Mouse (Mus musculus): ENCODE measurements at regions not wholly inside any gene's neighbourhood (a gene's known extent, or its start where the extent isn't known, plus 50 kb on each side); places are given as distances from the start of the nearest gene placed in this dataset.

- no peaks in the 10 kb centered on the region for H3K9me3 ChIP-seq (replicated peaks)
- no peaks in the 10 kb centered on the region for H3K36me3 ChIP-seq (replicated peaks)
- no peaks in the 10 kb centered on the region for H3K4me1 ChIP-seq (replicated peaks)
- no peaks in the 10 kb centered on the region for H3K27me3 ChIP-seq
- no peak overlapping the region for H3K4me2 ChIP-seq
- no peak overlapping the region for H3K9ac ChIP-seq
- no peak overlapping the region for H3K4me3 ChIP-seq (replicated peaks)
- H3K27ac ChIP-seq (replicated peaks) = no peak overlapping the region
- 68% methylated on average over 13 of the region's 13 CpGs for whole genome bisulfite sequencing (ENCODE audit: insufficient replicate concordance)
- no peak for ATAC-seq (ENCODE audit: insufficient read depth)
Measured at GRCm38 (mm10) chr11:19433680-19434619, 415.2 kb upstream of the Meis1 start.

GRCm38 (mm10) chr11:19438385-19438784 lies 419.6 kb upstream of the Meis1 start:
- WGBS (ENCODE audit: insufficient replicate concordance) = 55% methylated on average over 5 of the region's 5 CpGs
- ATAC-seq (ENCODE audit: insufficient read depth) = no peak
- Histone ChIP-seq H3K9ac (no peak overlapping the region), H3K9me3 (replicated peaks) (no peaks in the 10 kb centered on the region), H3K4me1 (replicated peaks) (no peaks in the 10 kb centered on the region), H3K4me2 (no peak overlapping the region), H3K4me3 (replicated peaks) (no peak overlapping the region), H3K27me3 (no peaks in the 10 kb centered on the region), H3K27ac (replicated peaks) (no peak overlapping the region), H3K36me3 (replicated peaks) (no peaks in the 10 kb centered on the region)

- H3K27me3 ChIP-seq = no peaks in the 10 kb centered on the region
- H3K9ac ChIP-seq = no peak overlapping the region
- H3K27ac ChIP-seq (replicated peaks) = no peak overlapping the region
- no peaks in the 10 kb centered on the region for H3K36me3 ChIP-seq (replicated peaks)
- no peaks in the 10 kb centered on the region for H3K9me3 ChIP-seq (replicated peaks)
- H3K4me3 ChIP-seq (replicated peaks) = no peak overlapping the region
- no peaks in the 10 kb centered on the region for H3K4me1 ChIP-seq (replicated peaks)
- no peak overlapping the region for H3K4me2 ChIP-seq
- ATAC-seq (ENCODE audit: insufficient read depth) = no peak
- WGBS (ENCODE audit: insufficient replicate concordance) = 58% methylated on average over 4 of the region's 4 CpGs
Measured at GRCm38 (mm10) chr11:19441936-19442335, 423.2 kb upstream of the Meis1 start.

- H3K4me1 ChIP-seq (replicated peaks) = no peaks in the 10 kb centered on the region
- no peak overlapping the region for H3K27ac ChIP-seq (replicated peaks)
- no peak for ATAC-seq (ENCODE audit: insufficient read depth)
- H3K4me2 ChIP-seq = no peak overlapping the region
- H3K4me3 ChIP-seq (replicated peaks) = no peak overlapping the region
- H3K36me3 ChIP-seq (replicated peaks) = no peaks in the 10 kb centered on the region
- no peak overlapping the region for H3K9ac ChIP-seq
- no peaks in the 10 kb centered on the region for H3K27me3 ChIP-seq
- WGBS (ENCODE audit: insufficient replicate concordance) = 68% methylated on average over 12 of the region's 12 CpGs
- no peaks in the 10 kb centered on the region for H3K9me3 ChIP-seq (replicated peaks)
Measured at GRCm38 (mm10) chr11:19455391-19456290, 436.9 kb upstream of the Meis1 start.

GRCm38 (mm10) chr11:19456577-19456976 lies 437.8 kb upstream of the Meis1 start:
- no peak overlapping the region for H3K4me3 ChIP-seq (replicated peaks)
- H3K4me1 ChIP-seq (replicated peaks) = no peaks in the 10 kb centered on the region
- no peaks in the 10 kb centered on the region for H3K9me3 ChIP-seq (replicated peaks)
- no peaks in the 10 kb centered on the region for H3K36me3 ChIP-seq (replicated peaks)
- no peak overlapping the region for H3K27ac ChIP-seq (replicated peaks)
- no peak overlapping the region for H3K9ac ChIP-seq
- no peak for ATAC-seq (ENCODE audit: insufficient read depth)
- H3K27me3 ChIP-seq = no peaks in the 10 kb centered on the region
- 29% methylated on average over 1 of the region's 1 CpGs for WGBS (ENCODE audit: insufficient replicate concordance)
- H3K4me2 ChIP-seq = no peak overlapping the region

GRCm38 (mm10) chr11:19463730-19464358 lies 445.1 kb upstream of the Meis1 start:
- no peak overlapping the region for H3K4me3 ChIP-seq (replicated peaks)
- ATAC-seq (ENCODE audit: insufficient read depth) = no peak
- no peak overlapping the region for H3K4me2 ChIP-seq
- H3K36me3 ChIP-seq (replicated peaks) = no peaks in the 10 kb centered on the region
- H3K9me3 ChIP-seq (replicated peaks) = no peaks in the 10 kb centered on the region
- no peaks in the 10 kb centered on the region for H3K4me1 ChIP-seq (replicated peaks)
- 52% methylated on average over 6 of the region's 6 CpGs for WGBS (ENCODE audit: insufficient replicate concordance)
- H3K9ac ChIP-seq = no peak overlapping the region
- no peak overlapping the region for H3K27ac ChIP-seq (replicated peaks)
- H3K27me3 ChIP-seq = no peaks in the 10 kb centered on the region

- Histone ChIP-seq H3K9ac (no peak overlapping the region), H3K4me2 (no peak overlapping the region), H3K27ac (replicated peaks) (no peak overlapping the region), H3K4me3 (replicated peaks) (no peak overlapping the region), H3K27me3 (no peaks in the 10 kb centered on the region), H3K36me3 (replicated peaks) (no peaks in the 10 kb centered on the region), H3K4me1 (replicated peaks) (no peaks in the 10 kb centered on the region), H3K9me3 (replicated peaks) (no peaks in the 10 kb centered on the region)
- WGBS (ENCODE audit: insufficient replicate concordance) = 61% methylated on average over 3 of the region's 3 CpGs
- no peak for ATAC-seq (ENCODE audit: insufficient read depth)
Measured at GRCm38 (mm10) chr11:19468373-19468772, 449.6 kb upstream of the Meis1 start.

GRCm38 (mm10) chr11:19468803-19469202 lies 450.0 kb upstream of the Meis1 start:
- ATAC-seq (ENCODE audit: insufficient read depth) = no peak
- no peak overlapping the region for H3K4me3 ChIP-seq (replicated peaks)
- no peak overlapping the region for H3K9ac ChIP-seq
- H3K4me2 ChIP-seq = no peak overlapping the region
- H3K4me1 ChIP-seq (replicated peaks) = no peaks in the 10 kb centered on the region
- H3K36me3 ChIP-seq (replicated peaks) = no peaks in the 10 kb centered on the region
- no peaks in the 10 kb centered on the region for H3K27me3 ChIP-seq
- no peak overlapping the region for H3K27ac ChIP-seq (replicated peaks)
- WGBS (ENCODE audit: insufficient replicate concordance) = 67% methylated on average over 3 of the region's 3 CpGs
- H3K9me3 ChIP-seq (replicated peaks) = no peaks in the 10 kb centered on the region

GRCm38 (mm10) chr11:19470648-19471341 lies 452.0 kb upstream of the Meis1 start:
- H3K36me3 ChIP-seq (replicated peaks) = no peaks in the 10 kb centered on the region
- ATAC-seq (ENCODE audit: insufficient read depth) = no peak
- 56% methylated on average over 5 of the region's 5 CpGs for WGBS (ENCODE audit: insufficient replicate concordance)

GRCm38 (mm10) chr11:19475068-19475786 lies 448.9 kb upstream of the Spred2 start:
- H3K4me2 ChIP-seq = no peak overlapping the region

More at GRCm38 (mm10) chr11:19470648-19471341, 452.0 kb upstream of the Meis1 start:
- H3K4me2 ChIP-seq = no peak overlapping the region
- no peak overlapping the region for H3K4me3 ChIP-seq (replicated peaks)
- no peak overlapping the region for H3K27ac ChIP-seq (replicated peaks)
- H3K27me3 ChIP-seq = no peaks in the 10 kb centered on the region
- H3K9ac ChIP-seq = no peak overlapping the region
- H3K4me1 ChIP-seq (replicated peaks) = no peaks in the 10 kb centered on the region
- no peaks in the 10 kb centered on the region for H3K9me3 ChIP-seq (replicated peaks)

More at GRCm38 (mm10) chr11:19475068-19475786, 448.9 kb upstream of the Spred2 start:
- H3K4me3 ChIP-seq (replicated peaks) = no peak overlapping the region
- no peaks in the 10 kb centered on the region for H3K36me3 ChIP-seq (replicated peaks)
- no peaks in the 10 kb centered on the region for H3K27me3 ChIP-seq
- H3K9me3 ChIP-seq (replicated peaks) = no peaks in the 10 kb centered on the region
- 35% methylated on average over 18 of the region's 18 CpGs for WGBS (ENCODE audit: insufficient replicate concordance)
- H3K4me1 ChIP-seq (replicated peaks) = no peaks in the 10 kb centered on the region
- no peak overlapping the region for H3K27ac ChIP-seq (replicated peaks)
- H3K9ac ChIP-seq = no peak overlapping the region
- ATAC-seq (ENCODE audit: insufficient read depth) = no peak

Measured in liver, embryonic 15.5 days (tissue).